Mouse (Mus musculus): ENCODE data around the gene Tfpi2.

Gene Tfpi2

GRCm38 (mm10) chr6:3988750-3989149, at the start of gene Tfpi2:
Gene Tfpi2, minus strand, starts transcription at chr6:3988919.
- no peak for DNase-seq (ENCODE audit: inconsistent ontology term)

- DNase-seq (ENCODE audit: inconsistent ontology term), result peak; percentile 83
Measured at GRCm38 (mm10) chr6:4030956-4031355, 42.2 kb upstream of the Tfpi2 start.

- DNase-seq (ENCODE audit: inconsistent ontology term), result no peak
Measured at GRCm38 (mm10) chr6:4026367-4026766, 37.6 kb upstream of the Tfpi2 start.

GRCm38 (mm10) chr6:4022645-4023044, 33.9 kb upstream of the Tfpi2 start:
- no peak for DNase-seq (ENCODE audit: inconsistent ontology term)

GRCm38 (mm10) chr6:4009548-4009947, 20.8 kb upstream of the Tfpi2 start:
- DNase-seq (ENCODE audit: inconsistent ontology term), result no peak

GRCm38 (mm10) chr6:4008501-4009040, 19.9 kb upstream of the Tfpi2 start:
- peak; percentile 94 for DNase-seq (ENCODE audit: inconsistent ontology term)

GRCm38 (mm10) chr6:4004808-4005207, 16.1 kb upstream of the Tfpi2 start:
- DNase-seq (ENCODE audit: inconsistent ontology term), result no peak

- DNase-seq (ENCODE audit: inconsistent ontology term), result peak; percentile 89
Measured at GRCm38 (mm10) chr6:4003890-4004306, 15.2 kb upstream of the Tfpi2 start, which contains the start of gene Gng11. Gene Gng11, plus strand, starts transcription at chr6:4003904.

- DNase-seq (ENCODE audit: inconsistent ontology term), result peak; percentile 74
Measured at GRCm38 (mm10) chr6:4003445-4003844, 14.7 kb upstream of the Tfpi2 start.

GRCm38 (mm10) chr6:4000716-4001115, 12.0 kb upstream of the Tfpi2 start:
- peak; percentile 42 for DNase-seq (ENCODE audit: inconsistent ontology term)

GRCm38 (mm10) chr6:3999296-3999695, 10.6 kb upstream of the Tfpi2 start:
- peak; percentile 69 for DNase-seq (ENCODE audit: inconsistent ontology term)

GRCm38 (mm10) chr6:3998089-3998488, 9.4 kb upstream of the Tfpi2 start:
- DNase-seq (ENCODE audit: inconsistent ontology term), result no peak

GRCm38 (mm10) chr6:3993492-3993891, 4.8 kb upstream of the Tfpi2 start, which contains the start of gene Gngt1:
Gene Gngt1, plus strand, starts transcription at chr6:3993792.
- DNase-seq (ENCODE audit: inconsistent ontology term), result no peak

GRCm38 (mm10) chr6:3982661-3983284, 5.9 kb downstream of the Tfpi2 start:
- no peak for DNase-seq (ENCODE audit: inconsistent ontology term)

GRCm38 (mm10) chr6:3973679-3974078, 15.0 kb downstream of the Tfpi2 start:
- DNase-seq (ENCODE audit: inconsistent ontology term), result peak; percentile 22

- DNase-seq (ENCODE audit: inconsistent ontology term), result peak; percentile 22
Measured at GRCm38 (mm10) chr6:3967676-3968626, 20.8 kb downstream of the Tfpi2 start.

GRCm38 (mm10) chr6:3954969-3955368, 33.8 kb downstream of the Tfpi2 start:
- no peak for DNase-seq (ENCODE audit: inconsistent ontology term)

GRCm38 (mm10) chr6:3936140-3936714, 52.5 kb downstream of the Tfpi2 start:
- no peak for DNase-seq (ENCODE audit: inconsistent ontology term)

GRCm38 (mm10) chr6:3935606-3936005, 53.1 kb downstream of the Tfpi2 start:
- no peak for DNase-seq (ENCODE audit: inconsistent ontology term)

- no peak for DNase-seq (ENCODE audit: inconsistent ontology term)
Measured at GRCm38 (mm10) chr6:3935048-3935447, 53.7 kb downstream of the Tfpi2 start.

GRCm38 (mm10) chr6:3926140-3926539, 62.6 kb downstream of the Tfpi2 start:
- no peak for DNase-seq (ENCODE audit: inconsistent ontology term)

GRCm38 (mm10) chr6:3922870-3923269, 65.8 kb downstream of the Tfpi2 start:
- DNase-seq (ENCODE audit: inconsistent ontology term), result no peak
